Mouse (Mus musculus) left cerebral cortex, postnatal 25 days (tissue): Measurements from ENCODE around the gene Gm11273. TPM values are rescaled to one million over a fixed set of nuclear protein-coding genes. Genes with fewer than 3 reads are reported as not detected.

Experiments
- DNase-seq, 2 experiments: peaks; one replicate each; pipeline ENCODE4 v3.0.0; 2022; ENCODE audit warnings: low spot score in 2 of 2, mixed read lengths in 1 of 2
- intact Hi-C: fragments of 180-260 bp; cut with DNase I; formaldehyde crosslinking; loops from one replicate; pipeline ENCODE4 v1.15.1; 2025
- total RNA-seq, 2 experiments: library from RNA; stranded (reverse); gene quantifications; 2 replicates each; pipeline ENCODE4 v1.2.3; 2021

Gene Gm11273
- total RNA-seq, 2 experiments from 2014 or later, result 50.0 to 59.4 TPM

DNA sequence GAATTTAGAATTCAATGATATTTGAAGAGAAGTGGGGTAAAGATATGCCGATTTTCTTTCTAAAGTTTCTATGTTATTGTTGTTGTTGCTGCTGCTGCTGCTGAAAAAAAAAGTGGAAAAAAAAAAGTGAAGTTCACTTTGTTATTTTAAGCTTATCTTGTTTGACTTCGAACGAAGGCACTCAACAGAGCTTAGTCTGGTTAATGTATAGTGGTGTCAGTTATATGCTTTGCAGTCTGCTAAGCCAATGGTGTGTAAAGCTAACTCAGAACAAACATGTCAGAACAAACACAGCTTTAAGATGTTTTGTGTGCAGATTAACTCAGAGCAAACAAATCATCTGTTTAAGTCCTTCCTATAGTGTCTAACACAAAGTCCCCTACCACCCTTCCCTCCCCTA is 47.1 kb downstream of the Gm11273 start:
- intact Hi-C loops, result no loop called here
- no peak for DNase-seq

DNA sequence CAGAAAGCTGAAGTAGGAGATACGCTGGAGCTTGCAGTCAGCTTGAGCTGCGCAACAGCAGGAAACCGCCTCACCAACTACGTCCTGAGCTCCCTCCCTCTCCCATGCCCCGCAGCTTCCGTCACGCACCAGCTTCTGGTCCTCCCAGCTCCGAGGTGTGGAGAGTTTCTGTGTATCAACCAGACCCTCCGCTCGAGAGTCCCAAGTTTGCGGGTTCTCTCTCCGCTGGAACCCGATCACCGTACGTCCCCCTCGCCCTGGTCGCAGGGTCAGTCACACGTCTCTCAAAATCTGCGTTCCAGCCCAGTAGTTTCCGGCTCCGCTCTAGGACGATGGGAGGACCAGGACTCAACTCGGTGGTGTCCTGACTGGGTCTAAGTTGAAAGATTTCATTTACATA is 47.8 kb downstream of the Gm11273 start, which contains the start of gene Zscan26:
TSS of gene Zscan26 (minus strand) at position 282 of the 400 bp plus-strand sequence.
- peak; percentile 83 to 91 for DNase-seq
- intact Hi-C loops, result loop anchor here (1.0 to 2.0 kb wide), 4 partner anchors 15 to 91 kb away; partner anchors contain the start of genes Nkapl, Zkscan3, Zkscan4 and Zscan12

DNA sequence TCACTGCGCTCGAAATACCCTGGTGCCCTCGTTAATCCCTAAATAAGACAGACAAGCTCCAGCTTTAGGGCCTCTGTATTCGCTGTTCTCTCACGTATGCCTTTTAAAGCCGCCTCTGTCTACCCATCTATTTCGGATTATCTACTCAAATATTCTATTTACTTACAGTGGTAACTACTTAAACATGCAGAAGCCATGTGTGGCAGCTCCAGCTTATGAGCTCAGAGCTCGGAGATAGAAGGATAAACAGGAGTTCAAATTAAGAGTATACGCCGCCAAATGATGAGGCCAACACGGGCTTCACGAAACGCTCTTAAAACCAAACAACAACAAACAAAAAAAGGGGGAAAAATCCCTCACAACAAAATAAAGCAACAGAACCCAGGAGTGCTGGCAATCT is 48.2 kb downstream of the Gm11273 start:
- no peak for DNase-seq
- intact Hi-C loops, result loop anchor here (1.0 to 2.0 kb wide), 4 partner anchors 16 to 90 kb away; partner anchors contain the start of genes Nkapl, Zkscan3, Zkscan4 and Zscan12

Other genes with a start within 250 kb of the Gm11273 start
- not detected for gene Gpx5, start 208.7 kb downstream of the Gm11273 start, total RNA-seq
- gene Gpx6, start 189.3 kb downstream of the Gm11273 start, total RNA-seq, result not detected
- not detected for gene Olfr1367, start 154.5 kb downstream of the Gm11273 start, total RNA-seq
- 1 to 10 TPM; 7.5 to 7.9 TPM for gene Zscan12, start 138.6 kb downstream of the Gm11273 start, total RNA-seq
- gene Zkscan3, start 98.7 kb downstream of the Gm11273 start, total RNA-seq, result 10 to 100 TPM; 37.2 to 44.5 TPM
- 1 to 10 TPM; 1.5 to 1.7 TPM for gene Pgbd1, start 60.4 kb downstream of the Gm11273 start, total RNA-seq
- 10 to 100 TPM; 48.3 to 51.3 TPM for gene Zscan26, start 47.7 kb downstream of the Gm11273 start, total RNA-seq
- gene Nkapl, start 32.9 kb downstream of the Gm11273 start, total RNA-seq, result 1 to 10 TPM in 1 of 2 experiments, under 1 TPM in 1; 0.96 to 1.1 TPM
- gene Zkscan4, start 22.5 kb downstream of the Gm11273 start, total RNA-seq, result 1 to 10 TPM; 5.6 to 6.7 TPM
- gene Gm10065, start 22.0 kb downstream of the Gm11273 start, total RNA-seq, result not detected
- gene AK157302, start 6.2 kb downstream of the Gm11273 start, total RNA-seq, result 10 to 100 TPM; 21.6 to 23.1 TPM
- gene Zkscan8, start 29.7 kb upstream of the Gm11273 start, total RNA-seq, result 10 to 100 TPM; 17.2 to 19.5 TPM
- gene Olfr1366, start 41.4 kb upstream of the Gm11273 start, total RNA-seq, result not detected
- not detected for gene Olfr1535, start 58.5 kb upstream of the Gm11273 start, total RNA-seq
- not detected for gene Olfr1364, start 80.3 kb upstream of the Gm11273 start, total RNA-seq
- not detected for gene Olfr1362, start 112.6 kb upstream of the Gm11273 start, total RNA-seq
- gene Olfr11, start 141.1 kb upstream of the Gm11273 start, total RNA-seq, result not detected
- gene Olfr1361, start 162.0 kb upstream of the Gm11273 start, total RNA-seq, result not detected
- not detected for gene Olfr1360, start 176.0 kb upstream of the Gm11273 start, total RNA-seq
- gene Olfr1359, start 196.7 kb upstream of the Gm11273 start, total RNA-seq, result not detected
- 10 to 100 TPM; 31.3 to 46.4 TPM for gene Hist1h2bl, start 214.7 kb upstream of the Gm11273 start, total RNA-seq
- gene Hist1h2ai, start 215.0 kb upstream of the Gm11273 start, total RNA-seq, result 10 to 100 TPM; 19.5 to 32.4 TPM
- 10 to 100 TPM; 58.0 to 64.8 TPM for gene Hist1h3h, start 216.2 kb upstream of the Gm11273 start, total RNA-seq
- gene Hist1h2bm, start 220.6 kb upstream of the Gm11273 start, total RNA-seq, result 1 to 10 TPM; 3.8 to 4.5 TPM
- 10 to 100 TPM; 18.4 to 22.2 TPM for gene Hist1h4j, start 233.6 kb upstream of the Gm11273 start, total RNA-seq
- gene Hist1h4k, start 249.1 kb upstream of the Gm11273 start, total RNA-seq, result 100 to 1,000 TPM; 333 to 391 TPM